Mouse (Mus musculus) neural tube, embryonic 11.5 days (tissue): ENCODE data around the gene Vmn1r125. TPM values are rescaled to one million over a fixed set of nuclear protein-coding genes. Genes with fewer than 3 reads are reported as not detected.
"Not testable (repeated sequence)": the region's sequence is repeated elsewhere in the genome, so short reads cannot be mapped to it uniquely, and the experiment has no call there.

Experiments
- ATAC-seq: fragments of 200-750 bp; cut with Nextera tagmentation; 2 replicates; pipeline ENCODE4 v1.8.0; 2017; ENCODE audit warnings: moderate number of reproducible peaks, mild to moderate bottlenecking, moderate TSS enrichment, moderate library complexity; ENCODE audit not compliant: insufficient read depth, low FRiP score, low TSS enrichment
- DNase-seq: peaks from one replicate; pipeline ENCODE4 v3.0.0-alpha.2; 2015; ENCODE audit warnings: low spot score
- H3K27ac ChIP-seq: fragments of 300-500 bp; sonication (generic); 2 replicates; pipeline ENCODE4 v1.5.1; 2014; ENCODE audit warnings: low read depth, mild to moderate bottlenecking, low read length
- H3K27me3 ChIP-seq: fragments of 300-500 bp; sonication (generic); 2 replicates; pipeline ENCODE4 v1.6.1; 2014; ENCODE audit warnings: mild to moderate bottlenecking, low read length, mixed read lengths; ENCODE audit not compliant: control insufficient read depth, insufficient read depth
- H3K36me3 ChIP-seq: fragments of 300-500 bp; sonication (generic); 2 replicates; pipeline ENCODE4 v1.6.1; 2014; ENCODE audit warnings: mild to moderate bottlenecking, low read length, moderate library complexity, mixed read lengths; ENCODE audit not compliant: control insufficient read depth, insufficient read depth
- H3K4me1 ChIP-seq: fragments of 300-500 bp; sonication (generic); 2 replicates; pipeline ENCODE4 v1.6.1; 2014; ENCODE audit warnings: low read length, mixed read lengths; ENCODE audit not compliant: control insufficient read depth, insufficient read depth
- H3K4me2 ChIP-seq: fragments of 300-500 bp; sonication (generic); 2 replicates; pipeline ENCODE4 v1.6.1; 2014; ENCODE audit warnings: low read depth, mild to moderate bottlenecking, moderate library complexity
- H3K4me3 ChIP-seq: fragments of 300-500 bp; sonication (generic); 2 replicates; pipeline ENCODE4 v1.5.1; 2014; ENCODE audit warnings: low read depth, low read length
- H3K9ac ChIP-seq: fragments of 300-500 bp; sonication (generic); 2 replicates; pipeline ENCODE4 v1.6.1; 2014; ENCODE audit warnings: mild to moderate bottlenecking, low read length
- H3K9me3 ChIP-seq: fragments of 300-500 bp; sonication (generic); 2 replicates; pipeline ENCODE4 v1.6.1; 2016; ENCODE audit warnings: low read length; ENCODE audit not compliant: control insufficient read depth
- WGBS: fragments of 180-500 bp; shearing (Covaris S2); extraction: QIAGEN DNeasy Blood & Tissue Kit; methylation state at CpG from one replicate; pipeline ENCODE4 v1.1.7; 2014; 5-methylcytosine and 5-hydroxymethylcytosine counted together
- polyA plus RNA-seq: library from polyadenylated mRNA; unstranded; fragments of >200 nt; fragmentation: Nextera tagmentation; extraction: Ambion mirVana; gene quantifications from 2 replicates; pipeline ENCODE4 v1.2.1, GENCODE M21; 2014

The Vmn1r125 gene
- polyA plus RNA-seq: not detected in 2 replicates

GRCm38 (mm10) chr7:21271879-21272278 is at the start of gene Vmn1r125:
Gene Vmn1r125, plus strand, starts transcription at chr7:21272179.
- not testable (repeated sequence) for ATAC-seq

GRCm38 (mm10) chr7:21260517-21260916 is 11.5 kb upstream of the Vmn1r125 start, which contains the start of gene Vmn1r124:
Gene Vmn1r124, minus strand, starts transcription at chr7:21260617.
- not testable (repeated sequence) for DNase-seq, ATAC-seq, H3K4me2 ChIP-seq, H3K27me3 ChIP-seq, H3K9ac ChIP-seq, H3K4me3 ChIP-seq, H3K4me1 ChIP-seq, H3K27ac ChIP-seq, H3K9me3 ChIP-seq, H3K36me3 ChIP-seq
- 82% methylated on average over 4 of the region's 4 CpGs for WGBS

More at GRCm38 (mm10) chr7:21271879-21272278, at the start of gene Vmn1r125:
- not testable (repeated sequence) for H3K9ac ChIP-seq, DNase-seq, H3K4me3 ChIP-seq, H3K4me2 ChIP-seq, H3K27ac ChIP-seq, H3K27me3 ChIP-seq, H3K9me3 ChIP-seq, H3K36me3 ChIP-seq, H3K4me1 ChIP-seq
- 79% methylated on average over 3 of the region's 3 CpGs for WGBS

GRCm38 (mm10) chr7:21301367-21301766 is 29.4 kb downstream of the Vmn1r125 start, which contains the start of gene Vmn1r126:
Gene Vmn1r126, minus strand, starts transcription at chr7:21301467.
- no CpG with 5 or more reads among the region's 5 CpGs for WGBS
- not testable (repeated sequence) for H3K4me3 ChIP-seq, ATAC-seq, H3K27me3 ChIP-seq, DNase-seq, H3K36me3 ChIP-seq, H3K9me3 ChIP-seq, H3K4me2 ChIP-seq, H3K4me1 ChIP-seq, H3K27ac ChIP-seq, H3K9ac ChIP-seq

DNA sequence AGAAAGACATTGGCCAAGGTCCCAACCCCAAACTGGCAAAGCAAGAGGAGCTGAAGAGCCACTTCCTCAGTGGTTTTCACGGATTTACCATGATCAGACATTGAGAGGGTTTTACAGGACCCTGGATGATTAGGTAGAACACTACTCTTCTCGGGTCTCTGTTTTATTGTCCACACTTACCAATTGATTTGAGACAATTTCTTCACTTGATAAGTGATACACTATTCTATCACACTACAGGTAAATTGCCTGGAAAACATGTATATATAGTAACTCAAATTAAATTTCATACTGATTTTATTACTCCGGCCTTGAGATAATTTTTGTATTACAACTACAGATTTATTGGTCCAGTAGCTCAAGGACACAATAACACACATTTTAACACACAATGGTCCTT is 47.8 kb downstream of the Vmn1r125 start, which contains the start of gene Vmn1r127:
Gene Vmn1r127, minus strand, starts transcription at position 101 of the 400 bp plus-strand sequence.
- H3K36me3 ChIP-seq: not testable (repeated sequence)
- no CpG with 5 or more reads among the region's 3 CpGs for WGBS

More for the DNA sequence above, 47.8 kb downstream of the Vmn1r125 start, which contains the start of gene Vmn1r127:
- H3K4me3 ChIP-seq, H3K9ac ChIP-seq, H3K9me3 ChIP-seq, H3K27me3 ChIP-seq, DNase-seq, H3K27ac ChIP-seq, H3K4me1 ChIP-seq, H3K4me2 ChIP-seq, ATAC-seq: not testable (repeated sequence)

Other genes starting within 250 kb of the Vmn1r125 start
- gene Vmn1r120, start 218.4 kb upstream of the Vmn1r125 start, polyA plus RNA-seq: not detected in 2 replicates
- not detected in 2 replicates for gene Vmn1r121, start 173.7 kb upstream of the Vmn1r125 start, polyA plus RNA-seq
- gene Vmn1r122, start 138.1 kb upstream of the Vmn1r125 start, polyA plus RNA-seq: not detected in 2 replicates
- not detected in 2 replicates for gene Vmn1r123, start 110.0 kb upstream of the Vmn1r125 start, polyA plus RNA-seq
- gene Gm5157, start 81.8 kb upstream of the Vmn1r125 start, polyA plus RNA-seq: not detected in 2 replicates
- gene Vmn1r124, start 11.6 kb upstream of the Vmn1r125 start, polyA plus RNA-seq: not detected in 2 replicates
- not detected in 2 replicates for gene Vmn1r126, start 29.3 kb downstream of the Vmn1r125 start, polyA plus RNA-seq
- not detected in 2 replicates for gene Vmn1r127, start 47.7 kb downstream of the Vmn1r125 start, polyA plus RNA-seq
- gene Vmn1r128, start 77.2 kb downstream of the Vmn1r125 start, polyA plus RNA-seq: not detected in 2 replicates
- gene Vmn1r129, start 89.1 kb downstream of the Vmn1r125 start, polyA plus RNA-seq: not detected in 2 replicates
- gene Gm6882, start 160.6 kb downstream of the Vmn1r125 start, polyA plus RNA-seq: not detected in 2 replicates
- gene Vmn1r130, start 239.6 kb downstream of the Vmn1r125 start, polyA plus RNA-seq: not detected in 2 replicates